Mouse (Mus musculus) frontal cortex, postnatal 36 days (tissue): ENCODE data around the gene Fbxl2.
"Not testable (repeated sequence)": the region's sequence is repeated elsewhere in the genome, so short reads cannot be mapped to it uniquely, and the experiment has no call there.

Experiments
- DNase-seq, 2 experiments: peaks; one replicate each; pipeline ENCODE4 v3.0.0; 2022; ENCODE audit warnings: low spot score in 2 of 2

Fbxl2 gene

GRCm38 (mm10) chr9:114046028-114046427 lies at the start of gene Fbxl2:
Gene Fbxl2 (minus strand): TSS chr9:114046191.
- DNase-seq, result no peak

GRCm38 (mm10) chr9:114094854-114095253 lies 48.9 kb upstream of the Fbxl2 start:
- no peak for DNase-seq

DNA sequence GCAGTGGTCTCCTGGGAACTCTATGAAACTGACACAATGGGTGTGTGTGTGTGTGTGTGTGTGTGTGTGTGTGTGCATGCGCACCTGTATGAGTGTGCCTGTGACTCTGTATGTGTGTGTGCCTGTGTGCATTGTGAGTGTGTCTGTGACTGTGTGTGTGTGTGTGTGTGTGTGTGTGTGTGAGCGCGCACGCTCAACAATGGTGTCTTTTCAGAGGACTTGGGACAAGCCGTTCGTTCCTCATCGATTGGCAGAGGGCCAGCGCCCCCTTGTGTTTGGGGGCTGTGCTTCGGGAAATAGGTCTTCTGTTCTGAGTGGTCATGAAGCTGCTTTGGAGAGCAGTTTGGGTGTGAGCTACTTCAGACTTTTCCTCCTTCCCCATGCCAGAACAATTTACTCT lies 46.2 kb upstream of the Fbxl2 start:
- peak in 1 of 2 experiments; percentile 37 for DNase-seq

- DNase-seq, result not testable (repeated sequence)
Observed at GRCm38 (mm10) chr9:114088885-114089284, 42.9 kb upstream of the Fbxl2 start.

DNA sequence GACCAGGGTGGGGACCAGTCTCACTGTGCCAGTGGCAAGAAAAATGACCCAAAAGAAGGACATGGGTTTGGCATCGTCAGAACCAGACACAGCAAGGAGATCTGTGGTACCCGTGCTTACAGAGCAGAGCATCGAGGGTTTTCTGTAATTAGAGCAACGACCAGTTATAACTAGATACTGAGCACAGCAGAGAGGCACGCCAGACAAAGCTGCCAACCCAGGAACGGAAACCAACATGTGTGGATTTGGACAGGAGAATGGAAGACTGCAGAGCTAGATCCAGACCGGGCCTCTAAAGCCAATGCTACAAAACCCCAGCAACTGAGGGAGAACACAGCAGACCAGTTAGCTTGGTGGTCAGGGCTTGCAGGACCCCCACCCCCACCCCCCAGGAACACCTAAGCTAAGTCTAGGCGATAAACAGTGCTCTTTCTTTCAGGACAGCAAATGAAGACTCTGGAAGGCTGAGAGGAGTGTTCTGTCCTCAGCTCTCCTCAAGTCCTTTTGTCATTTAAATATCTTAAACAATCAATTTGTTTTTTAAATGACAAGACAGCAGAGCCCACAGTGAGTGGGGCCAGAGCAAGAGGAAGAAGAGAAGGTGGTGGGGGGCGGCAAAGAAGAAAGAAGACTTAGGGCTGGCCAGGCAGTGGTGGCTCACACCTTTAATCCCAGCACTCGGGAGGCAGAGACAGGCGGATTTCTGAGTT lies 41.3 kb upstream of the Fbxl2 start:
- DNase-seq, result no peak

- DNase-seq, result no peak
Observed at GRCm38 (mm10) chr9:114086422-114086821, 40.4 kb upstream of the Fbxl2 start.

- DNase-seq, result peak; percentile 38 to 47
Observed at GRCm38 (mm10) chr9:114073681-114074080, 27.7 kb upstream of the Fbxl2 start.

- no peak for DNase-seq
Observed at GRCm38 (mm10) chr9:114069372-114069771, 23.4 kb upstream of the Fbxl2 start.

GRCm38 (mm10) chr9:114068494-114069053 lies 22.6 kb upstream of the Fbxl2 start:
- no peak for DNase-seq

GRCm38 (mm10) chr9:114057090-114057796 lies 11.3 kb upstream of the Fbxl2 start, which contains the start of gene Susd5:
Gene Susd5 (plus strand): TSS chr9:114057140.
- DNase-seq, result peak; percentile 15 to 24

DNA sequence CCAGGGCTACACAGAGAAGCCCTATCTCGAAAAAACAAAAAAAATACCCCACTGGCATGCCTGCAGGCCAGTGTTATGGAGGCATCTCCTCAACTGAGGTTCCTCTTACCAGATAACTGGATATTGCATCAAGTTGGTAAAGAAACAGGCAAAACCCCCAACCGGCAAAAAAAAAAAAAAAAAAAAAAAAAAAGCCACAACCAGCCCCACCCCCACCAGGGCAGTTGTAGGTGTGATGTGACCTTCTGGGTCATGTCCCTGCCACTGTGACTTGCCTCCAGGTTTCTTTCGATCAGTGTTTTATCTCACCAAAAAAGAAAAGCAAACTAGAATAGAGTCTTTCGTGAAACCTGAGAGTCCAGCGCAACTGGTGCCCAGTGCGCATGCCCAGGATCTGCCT lies 6.9 kb upstream of the Fbxl2 start:
- no peak for DNase-seq

GRCm38 (mm10) chr9:114052031-114052430 lies 6.0 kb upstream of the Fbxl2 start:
- no peak for DNase-seq

DNA sequence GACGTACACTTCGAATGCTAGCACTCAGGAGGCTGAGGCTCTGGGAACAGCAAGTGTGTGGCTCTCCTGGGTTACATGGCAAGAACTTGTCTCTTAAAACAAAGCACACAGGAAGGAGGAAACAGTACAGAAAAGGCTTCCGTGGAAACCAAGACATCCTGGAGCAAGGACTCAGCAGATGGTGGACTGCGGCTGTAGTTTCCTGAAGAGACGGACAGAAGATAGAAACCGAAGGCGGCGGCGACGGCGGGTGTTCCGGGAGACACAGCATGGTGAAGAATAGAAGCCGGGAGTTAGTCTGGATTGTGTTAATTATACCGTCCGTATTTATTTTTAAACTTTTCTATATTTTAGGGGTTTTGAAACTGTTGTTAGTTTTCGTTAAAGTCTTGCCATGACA lies 4.8 kb upstream of the Fbxl2 start:
- peak in 1 of 2 experiments; percentile 39 for DNase-seq

- DNase-seq, result no peak
Observed at GRCm38 (mm10) chr9:114050106-114050505, 4.1 kb upstream of the Fbxl2 start.

- no peak for DNase-seq
Observed at GRCm38 (mm10) chr9:114046676-114047075, 685 bp upstream of the Fbxl2 start.

DNA sequence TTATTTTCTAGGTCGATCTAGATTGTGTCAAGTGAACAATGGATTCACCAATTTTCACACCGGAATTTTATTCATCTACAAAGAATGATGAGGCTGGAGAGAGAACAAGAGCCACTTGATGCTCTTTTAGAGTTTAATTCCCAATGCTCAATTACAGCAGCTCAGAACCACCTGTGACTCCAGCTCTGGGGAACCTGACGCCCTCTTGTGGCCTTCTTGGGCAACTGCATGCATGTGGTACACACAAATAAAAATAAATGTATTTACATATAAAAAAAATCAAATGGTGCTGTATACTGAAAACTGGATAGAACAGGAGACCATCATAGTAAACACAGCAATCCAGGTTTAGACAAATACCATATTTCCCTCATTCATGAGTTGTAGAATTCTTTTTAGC lies 1.5 kb downstream of the Fbxl2 start:
- no peak for DNase-seq

GRCm38 (mm10) chr9:114042490-114042889 lies 3.5 kb downstream of the Fbxl2 start:
- DNase-seq, result no peak

DNA sequence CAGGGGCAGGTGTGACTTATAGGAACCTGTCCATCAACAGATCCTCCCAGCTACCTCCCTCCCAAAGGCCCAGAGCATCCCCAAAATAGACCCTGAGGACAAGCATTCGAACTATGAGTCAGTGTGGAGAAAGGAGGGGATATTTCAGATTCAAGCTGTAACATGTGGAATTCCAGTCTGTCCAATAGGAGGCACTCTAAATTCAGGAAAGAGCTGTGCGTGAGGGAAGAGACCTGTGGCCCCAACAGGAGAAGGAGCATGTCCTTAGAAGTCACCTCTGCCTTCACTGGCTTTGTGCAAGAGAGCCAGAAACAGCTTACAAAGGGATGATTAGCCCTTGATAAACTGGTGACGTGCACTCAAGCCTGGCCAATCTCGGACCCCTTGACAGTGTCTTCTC lies 5.0 kb downstream of the Fbxl2 start:
- DNase-seq, result no peak

DNA sequence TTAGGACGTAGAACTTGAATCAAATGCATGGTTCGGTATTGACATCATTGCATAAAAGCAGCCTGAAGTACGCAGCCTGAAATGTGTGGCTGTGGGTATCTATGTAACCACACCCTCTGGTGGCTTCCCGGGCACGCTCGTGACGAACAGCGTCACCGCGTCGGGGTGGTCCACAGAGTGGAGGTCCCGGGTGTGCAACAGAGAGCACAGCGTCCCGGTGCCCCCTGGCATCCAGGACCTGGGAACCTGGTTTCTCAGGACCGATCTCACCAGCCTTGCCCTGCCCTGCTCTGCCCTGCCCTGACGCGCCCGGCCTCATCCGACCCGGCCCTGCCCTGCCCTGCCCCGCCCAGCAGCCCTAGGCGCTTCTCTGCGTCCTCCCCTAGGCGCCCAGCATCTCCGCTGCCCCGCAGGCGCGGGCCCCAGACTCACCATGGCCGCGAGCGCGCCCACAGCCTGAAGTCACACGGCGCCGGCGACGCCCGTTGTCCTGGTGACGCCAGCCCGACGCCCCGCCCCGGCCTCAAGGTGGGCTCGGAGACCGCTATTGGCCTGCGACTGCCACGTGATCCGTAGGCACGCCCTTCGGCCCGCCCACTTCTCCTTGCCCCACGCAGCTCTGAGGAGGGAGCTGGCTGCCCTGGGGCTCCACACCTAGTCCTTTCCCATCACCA lies 19.6 kb downstream of the Fbxl2 start:
- peak; percentile 81 to 87 for DNase-seq

DNA sequence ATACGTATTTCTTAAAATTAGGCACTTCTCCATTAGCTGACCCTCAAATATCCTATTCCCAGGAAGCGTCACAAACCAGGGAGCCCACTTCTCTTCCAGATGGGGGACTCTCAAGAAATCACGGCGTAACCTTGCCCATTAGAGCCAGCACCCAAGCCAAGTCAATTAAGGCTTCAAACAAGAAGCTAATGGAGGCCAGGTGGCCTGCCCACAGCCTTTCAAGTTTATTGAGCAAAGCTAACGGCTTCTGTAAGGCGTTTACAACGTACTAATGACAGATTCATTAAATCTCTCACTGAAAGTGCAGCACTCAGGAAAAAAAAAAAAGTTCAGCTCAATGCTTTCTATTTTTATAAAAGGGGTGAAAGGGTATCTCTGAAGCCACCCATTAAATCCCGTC lies 20.1 kb downstream of the Fbxl2 start:
- no peak for DNase-seq

GRCm38 (mm10) chr9:114025182-114025581 lies 20.8 kb downstream of the Fbxl2 start:
- DNase-seq, result no peak

GRCm38 (mm10) chr9:114022141-114022540 lies 23.9 kb downstream of the Fbxl2 start:
- DNase-seq, result no peak
